Mouse (Mus musculus): ENCODE measurements around the gene Syne3. TPM values are rescaled to one million over a fixed set of nuclear protein-coding genes. Genes with fewer than 3 reads are reported as not detected.

Gene Syne3
- total and polyA plus RNA-seq, 2 experiments from 2014 or later, result 1.8 to 5.0 TPM

- no peak overlapping the region for H3K4me2 ChIP-seq (ENCODE audit: low read depth, low read length)
- H3K9ac ChIP-seq (replicated peaks; ENCODE audit: low read depth, low read length), result no peak overlapping the region
These were observed 15.8 kb upstream of the Syne3 start for GRCm38 (mm10) chr12:105025271-105025946.

GRCm38 (mm10) chr12:105022776-105023175, 13.2 kb upstream of the Syne3 start:
- Histone ChIP-seq H3K27ac (ENCODE audit: low read depth) (no peak overlapping the region), H3K4me2 (ENCODE audit: low read depth, low read length) (no peak overlapping the region), H3K9ac (replicated peaks; ENCODE audit: low read depth, low read length) (no peak overlapping the region), H3K27me3 (ENCODE audit: control insufficient read depth, insufficient read depth, low read length) (no peaks in the 10 kb centered on the region), H3K36me3 (replicated peaks; ENCODE audit: control insufficient read depth, insufficient read depth, low read length) (no peaks in the 10 kb centered on the region), H3K4me1 (ENCODE audit: control insufficient read depth, insufficient read depth) (peaks cover 12% of the 10 kb centered on the region; the same call in 1 of the 2 replicates), H3K9me3 (replicated peaks; ENCODE audit: control insufficient read depth, low read length) (no peaks in the 10 kb centered on the region), H3K4me3 (ENCODE audit: low read depth, low read length) (no peak overlapping the region)
- ATAC-seq (ENCODE audit: insufficient read depth, low read depth), result no peak
- no peak for DNase-seq (ENCODE audit: low spot score)
- 93% methylated on average over 9 of the region's 9 CpGs for WGBS
- TF ChIP-seq CTCF (IDR thresholded peaks at IDR 0.05; ENCODE audit: low read depth) (no peak), EP300 (IDR thresholded peaks at IDR 0.05; ENCODE audit: low read depth) (no peak)

More at GRCm38 (mm10) chr12:105025271-105025946, 15.8 kb upstream of the Syne3 start:
- DNase-seq (ENCODE audit: low spot score) (peak; percentile 76), ATAC-seq (ENCODE audit: insufficient read depth, low read depth) (peak; percentile 50)
- Histone ChIP-seq H3K4me1 (ENCODE audit: control insufficient read depth, insufficient read depth) (0 out of 2 replicates have a peak, but pooled peaks cover 4% of the 10 kb centered on the region), H3K27me3 (ENCODE audit: control insufficient read depth, insufficient read depth, low read length) (no peaks in the 10 kb centered on the region), H3K4me3 (ENCODE audit: low read depth, low read length) (no peak overlapping the region), H3K9me3 (replicated peaks; ENCODE audit: control insufficient read depth, low read length) (no peaks in the 10 kb centered on the region), H3K27ac (ENCODE audit: low read depth) (no peak overlapping the region), H3K36me3 (replicated peaks; ENCODE audit: control insufficient read depth, insufficient read depth, low read length) (0 out of 2 replicates have a peak, but pooled peaks cover 2% of the 10 kb centered on the region)
- TF ChIP-seq EP300 (IDR thresholded peaks at IDR 0.05; ENCODE audit: low read depth) (no peak), CTCF (IDR thresholded peaks at IDR 0.05; ENCODE audit: low read depth) (peak; percentile 88)
- WGBS, result 38% methylated on average over 8 of the region's 8 CpGs

- Histone ChIP-seq H3K9ac (replicated peaks; ENCODE audit: low read depth, low read length) (no peak overlapping the region; the same call in 1 of the 2 replicates), H3K9me3 (replicated peaks; ENCODE audit: control insufficient read depth, low read length) (no peaks in the 10 kb centered on the region), H3K27ac (ENCODE audit: low read depth) (no peak overlapping the region), H3K4me1 (ENCODE audit: control insufficient read depth, insufficient read depth) (peaks cover 12% of the 10 kb centered on the region; the same call in 1 of the 2 replicates), H3K4me3 (ENCODE audit: low read depth, low read length) (no peak overlapping the region), H3K27me3 (ENCODE audit: control insufficient read depth, insufficient read depth, low read length) (no peaks in the 10 kb centered on the region), H3K4me2 (ENCODE audit: low read depth, low read length) (no peak overlapping the region), H3K36me3 (replicated peaks; ENCODE audit: control insufficient read depth, insufficient read depth, low read length) (no peaks in the 10 kb centered on the region)
- no peak for DNase-seq (ENCODE audit: low spot score)
- TF ChIP-seq EP300 (IDR thresholded peaks at IDR 0.05; ENCODE audit: low read depth) (no peak), CTCF (IDR thresholded peaks at IDR 0.05; ENCODE audit: low read depth) (no peak)
- no peak for ATAC-seq (ENCODE audit: insufficient read depth, low read depth)
- WGBS, result 50% methylated on average over 7 of the region's 7 CpGs
These were observed 12.5 kb upstream of the Syne3 start for GRCm38 (mm10) chr12:105022141-105022540.

GRCm38 (mm10) chr12:105021441-105022069, 11.9 kb upstream of the Syne3 start:
- Histone ChIP-seq H3K9ac (replicated peaks; ENCODE audit: low read depth, low read length) (no peak overlapping the region; the same call in 1 of the 2 replicates), H3K36me3 (replicated peaks; ENCODE audit: control insufficient read depth, insufficient read depth, low read length) (no peaks in the 10 kb centered on the region), H3K27me3 (ENCODE audit: control insufficient read depth, insufficient read depth, low read length) (no peaks in the 10 kb centered on the region), H3K4me3 (ENCODE audit: low read depth, low read length) (no peak overlapping the region), H3K9me3 (replicated peaks; ENCODE audit: control insufficient read depth, low read length) (no peaks in the 10 kb centered on the region), H3K4me2 (ENCODE audit: low read depth, low read length) (no peak overlapping the region; the same call in 1 of the 2 replicates), H3K4me1 (ENCODE audit: control insufficient read depth, insufficient read depth) (peaks cover 12% of the 10 kb centered on the region; the same call in 1 of the 2 replicates), H3K27ac (ENCODE audit: low read depth) (no peak overlapping the region)
- DNase-seq (ENCODE audit: low spot score), result no peak
- no peak for ATAC-seq (ENCODE audit: insufficient read depth, low read depth)
- WGBS, result 67% methylated on average over 8 of the region's 8 CpGs
- no peak for TF ChIP-seq EP300 (IDR thresholded peaks at IDR 0.05; ENCODE audit: low read depth)
- TF ChIP-seq CTCF (IDR thresholded peaks at IDR 0.05; ENCODE audit: low read depth), result no peak

- peak overlapping the region; percentile 33 for H3K4me3 ChIP-seq (ENCODE audit: low read depth, low read length)
- DNase-seq (ENCODE audit: low spot score) (peak; percentile 91), ATAC-seq (ENCODE audit: insufficient read depth, low read depth) (peak; percentile 90)
- WGBS, result 25% methylated on average over 19 of the region's 19 CpGs
- H3K36me3 ChIP-seq (replicated peaks; ENCODE audit: control insufficient read depth, insufficient read depth, low read length), result no peaks in the 10 kb centered on the region
- TF ChIP-seq EP300 (IDR thresholded peaks at IDR 0.05; ENCODE audit: low read depth), result no peak
- TF ChIP-seq CTCF (IDR thresholded peaks at IDR 0.05; ENCODE audit: low read depth), result 0 out of 2 replicates have a peak, but pooled peaks have one; percentile 3
- H3K9me3 ChIP-seq (replicated peaks; ENCODE audit: control insufficient read depth, low read length), result no peaks in the 10 kb centered on the region
- H3K9ac ChIP-seq (replicated peaks; ENCODE audit: low read depth, low read length), result peak overlapping the region; percentile 40
- peak overlapping the region; percentile 57 for H3K4me2 ChIP-seq (ENCODE audit: low read depth, low read length)
- H3K4me1 ChIP-seq (ENCODE audit: control insufficient read depth, insufficient read depth), result peaks cover 12% of the 10 kb centered on the region; the same call in 1 of the 2 replicates
- no peaks in the 10 kb centered on the region for H3K27me3 ChIP-seq (ENCODE audit: control insufficient read depth, insufficient read depth, low read length)
- H3K27ac ChIP-seq (ENCODE audit: low read depth), result peak overlapping the region; percentile 79
These were observed 10.0 kb upstream of the Syne3 start for GRCm38 (mm10) chr12:105019359-105020219.

Data from heart, postnatal 0 days (tissue).